Mouse (Mus musculus) midbrain, postnatal 0 days (tissue): Measurements from ENCODE around the gene Kcmf1. TPM values are rescaled to one million over a fixed set of nuclear protein-coding genes. Genes with fewer than 3 reads are reported as not detected.

ENCODE experiments used
- ATAC-seq: fragments of 200-750 bp; cut with Nextera tagmentation; 2 replicates; pipeline ENCODE4 v1.8.0; 2017; ENCODE audit warnings: moderate number of reproducible peaks, mild to moderate bottlenecking, moderate TSS enrichment, moderate library complexity; ENCODE audit not compliant: low FRiP score
- DNase-seq: peaks from one replicate; pipeline ENCODE4 v3.0.0-alpha.2; 2015; ENCODE audit warnings: low spot score
- H3K27ac ChIP-seq: fragments of 300-500 bp; sonication (generic); 2 replicates; pipeline ENCODE4 v1.5.1; 2014; ENCODE audit warnings: low read depth, mild to moderate bottlenecking, low read length, mixed read lengths
- H3K27me3 ChIP-seq: fragments of 300-500 bp; sonication (generic); 2 replicates; pipeline ENCODE4 v1.6.1; 2014; ENCODE audit warnings: low read length, control low read depth, mixed read lengths; ENCODE audit not compliant: insufficient read depth
- H3K36me3 ChIP-seq: fragments of 300-500 bp; sonication (generic); 2 replicates; pipeline ENCODE4 v1.6.1; 2014; ENCODE audit warnings: low read length, control low read depth, mixed read lengths; ENCODE audit not compliant: insufficient read depth
- H3K4me1 ChIP-seq: fragments of 300-500 bp; sonication (generic); 2 replicates; pipeline ENCODE4 v1.6.1; 2014; ENCODE audit warnings: mild to moderate bottlenecking, control low read depth, antibody characterized with exemption, low read length, mixed read lengths; ENCODE audit not compliant: insufficient read depth
- H3K4me2 ChIP-seq: fragments of 300-500 bp; sonication (generic); 2 replicates; pipeline ENCODE4 v1.6.1; 2014; ENCODE audit warnings: low read depth, mild to moderate bottlenecking, low read length, mixed read lengths; ENCODE audit not compliant: poor library complexity, severe bottlenecking
- H3K4me3 ChIP-seq: fragments of 300-500 bp; sonication (generic); 2 replicates; pipeline ENCODE4 v1.5.1; 2014; ENCODE audit warnings: low read depth, mild to moderate bottlenecking, low read length, moderate library complexity
- H3K9ac ChIP-seq: fragments of 300-500 bp; sonication (generic); replicated peaks from 2 replicates; pipeline ENCODE4 v1.6.1; 2014; ENCODE audit warnings: mild to moderate bottlenecking, low read length, moderate library complexity, mixed read lengths; ENCODE audit not compliant: poor library complexity, severe bottlenecking
- H3K9me3 ChIP-seq: fragments of 300-500 bp; sonication (generic); 2 replicates; pipeline ENCODE4 v1.6.1; 2016; ENCODE audit warnings: low read length, control low read depth
- CTCF ChIP-seq: IDR thresholded peaks from 2 replicates; pipeline ENCODE4 v1.5.1; 2016; ENCODE audit warnings: antibody characterized with exemption, mild to moderate bottlenecking
- WGBS: fragments of 180-500 bp; shearing (Covaris S2); extraction: QIAGEN DNeasy Blood & Tissue Kit; methylation state at CpG from one replicate; pipeline ENCODE4 v1.1.7; 2014; 5-methylcytosine and 5-hydroxymethylcytosine counted together
- polyA plus RNA-seq: library from polyadenylated mRNA; unstranded; fragments of >200 nt; fragmentation: Nextera tagmentation; extraction: Ambion mirVana; gene quantifications from 2 replicates; pipeline ENCODE4 v1.2.1, GENCODE M21; 2015
- total RNA-seq: library from RNA; depleted of rRNA; stranded (reverse); fragments of >200 nt; gene quantifications from 2 replicates; pipeline ENCODE4 v1.2.3, GENCODE M21; 2014

Gene Kcmf1
- total and polyA plus RNA-seq, 2 experiments from 2014 or later = 52.8 to 74.2 TPM

GRCm38 (mm10) chr6:72810248-72810647 is 89.5 kb downstream of the Kcmf1 start:
- no peak for TF ChIP-seq CTCF
- Histone ChIP-seq H3K27ac (no peak overlapping the region), H3K36me3 (no peaks in the 10 kb centered on the region), H3K9ac (no peak overlapping the region), H3K4me3 (no peak overlapping the region), H3K9me3 (no peaks in the 10 kb centered on the region), H3K4me2 (no peak overlapping the region), H3K27me3 (no peaks in the 10 kb centered on the region), H3K4me1 (no peaks in the 10 kb centered on the region)
- ATAC-seq (no peak), DNase-seq (no peak)
- 70% methylated on average over 7 of the region's 7 CpGs for WGBS

GRCm38 (mm10) chr6:72809522-72810149 is 90.1 kb downstream of the Kcmf1 start:
- no peak for TF ChIP-seq CTCF
- H3K4me1 ChIP-seq = no peaks in the 10 kb centered on the region
- H3K9me3 ChIP-seq = no peaks in the 10 kb centered on the region
- ATAC-seq (no peak), DNase-seq (no peak)
- no peaks in the 10 kb centered on the region for H3K36me3 ChIP-seq
- H3K9ac ChIP-seq = no peak overlapping the region
- no peak overlapping the region for H3K4me3 ChIP-seq
- no peak overlapping the region for H3K4me2 ChIP-seq
- no peaks in the 10 kb centered on the region for H3K27me3 ChIP-seq
- H3K27ac ChIP-seq = no peak overlapping the region
- 73% methylated on average over 4 of the region's 4 CpGs for WGBS

- Histone ChIP-seq H3K36me3 (no peaks in the 10 kb centered on the region), H3K4me3 (no peak overlapping the region), H3K4me1 (no peaks in the 10 kb centered on the region), H3K9ac (no peak overlapping the region), H3K9me3 (no peaks in the 10 kb centered on the region), H3K27me3 (no peaks in the 10 kb centered on the region), H3K4me2 (no peak overlapping the region), H3K27ac (no peak overlapping the region)
- WGBS = 67% methylated on average over 3 of the region's 3 CpGs
- no peak for DNase-seq
- no peak for TF ChIP-seq CTCF
- no peak for ATAC-seq
Observed at GRCm38 (mm10) chr6:72808342-72808741, 91.4 kb downstream of the Kcmf1 start.

GRCm38 (mm10) chr6:72803669-72804068 is 96.1 kb downstream of the Kcmf1 start:
- H3K9me3 ChIP-seq = no peaks in the 10 kb centered on the region
- no peaks in the 10 kb centered on the region for H3K27me3 ChIP-seq
- H3K36me3 ChIP-seq = no peaks in the 10 kb centered on the region
- no peak for DNase-seq
- ATAC-seq = no peak
- TF ChIP-seq CTCF = no peak
- no peaks in the 10 kb centered on the region for H3K4me1 ChIP-seq
- no peak overlapping the region for H3K4me2 ChIP-seq
- 88% methylated on average over 6 of the region's 6 CpGs for WGBS
- H3K4me3 ChIP-seq = no peak overlapping the region
- H3K27ac ChIP-seq = no peak overlapping the region
- H3K9ac ChIP-seq = no peak overlapping the region

GRCm38 (mm10) chr6:72802119-72802518 is 97.7 kb downstream of the Kcmf1 start:
- Histone ChIP-seq H3K4me1 (no peaks in the 10 kb centered on the region), H3K27me3 (no peaks in the 10 kb centered on the region), H3K9me3 (no peaks in the 10 kb centered on the region), H3K4me3 (no peak overlapping the region), H3K9ac (no peak overlapping the region), H3K36me3 (no peaks in the 10 kb centered on the region), H3K27ac (no peak overlapping the region), H3K4me2 (no peak overlapping the region)
- 85% methylated on average over 6 of the region's 6 CpGs for WGBS
- DNase-seq = no peak
- no peak for ATAC-seq
- no peak for TF ChIP-seq CTCF

GRCm38 (mm10) chr6:72800641-72801040 is 99.1 kb downstream of the Kcmf1 start:
- ATAC-seq (no peak), DNase-seq (no peak)
- H3K27ac ChIP-seq = no peak overlapping the region
- no peak overlapping the region for H3K9ac ChIP-seq
- H3K9me3 ChIP-seq = no peaks in the 10 kb centered on the region
- no peaks in the 10 kb centered on the region for H3K4me1 ChIP-seq
- no peaks in the 10 kb centered on the region for H3K27me3 ChIP-seq
- H3K4me2 ChIP-seq = no peak overlapping the region
- WGBS = 44% methylated on average over 2 of the region's 2 CpGs
- no peaks in the 10 kb centered on the region for H3K36me3 ChIP-seq
- no peak overlapping the region for H3K4me3 ChIP-seq
- TF ChIP-seq CTCF = no peak
